Mouse (Mus musculus) stomach, postnatal 0 days (tissue): ENCODE results near the gene Dcaf17.

Experiments used
- CTCF ChIP-seq: IDR thresholded peaks from 2 replicates; pipeline ENCODE4 v1.5.1; 2016; ENCODE audit warnings: antibody characterized with exemption, low read depth, mild to moderate bottlenecking, moderate library complexity
- EP300 ChIP-seq: optimal IDR thresholded peaks from 2 replicates; pipeline ENCODE3; 2016; ENCODE audit warnings: antibody characterized with exemption

DNA sequence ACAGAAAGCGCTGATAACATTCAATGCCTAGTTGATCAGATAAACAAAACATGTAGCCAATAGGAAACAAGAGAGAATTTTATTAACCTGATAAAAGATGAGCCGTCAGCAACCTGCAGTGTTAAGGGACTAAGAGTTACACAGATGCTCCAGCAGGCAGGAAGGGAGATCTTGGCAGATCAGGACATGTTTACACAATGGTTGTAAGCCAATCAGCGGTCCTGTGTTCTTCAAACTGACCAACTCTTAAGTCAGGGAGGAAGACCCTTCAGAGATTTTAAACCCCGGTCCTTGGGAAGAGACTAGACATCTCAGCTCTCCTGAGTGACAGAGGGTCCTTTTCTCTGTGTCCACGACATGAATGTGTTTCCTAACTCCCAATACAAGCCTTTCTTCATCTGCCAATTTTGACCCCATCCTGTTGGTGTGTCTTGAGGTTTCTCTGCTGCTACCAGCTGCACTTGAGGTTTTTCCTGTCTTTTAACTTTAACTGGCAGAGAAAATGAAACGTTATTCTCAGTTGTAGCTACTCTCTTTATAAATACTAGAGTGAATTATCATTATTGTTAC lies 8.3 kb upstream of the Dcaf17 start:
- TF ChIP-seq CTCF: no peak
- TF ChIP-seq EP300: no peak
